Mouse (Mus musculus): Measurements from ENCODE around the gene Tbc1d10b.

DNA sequence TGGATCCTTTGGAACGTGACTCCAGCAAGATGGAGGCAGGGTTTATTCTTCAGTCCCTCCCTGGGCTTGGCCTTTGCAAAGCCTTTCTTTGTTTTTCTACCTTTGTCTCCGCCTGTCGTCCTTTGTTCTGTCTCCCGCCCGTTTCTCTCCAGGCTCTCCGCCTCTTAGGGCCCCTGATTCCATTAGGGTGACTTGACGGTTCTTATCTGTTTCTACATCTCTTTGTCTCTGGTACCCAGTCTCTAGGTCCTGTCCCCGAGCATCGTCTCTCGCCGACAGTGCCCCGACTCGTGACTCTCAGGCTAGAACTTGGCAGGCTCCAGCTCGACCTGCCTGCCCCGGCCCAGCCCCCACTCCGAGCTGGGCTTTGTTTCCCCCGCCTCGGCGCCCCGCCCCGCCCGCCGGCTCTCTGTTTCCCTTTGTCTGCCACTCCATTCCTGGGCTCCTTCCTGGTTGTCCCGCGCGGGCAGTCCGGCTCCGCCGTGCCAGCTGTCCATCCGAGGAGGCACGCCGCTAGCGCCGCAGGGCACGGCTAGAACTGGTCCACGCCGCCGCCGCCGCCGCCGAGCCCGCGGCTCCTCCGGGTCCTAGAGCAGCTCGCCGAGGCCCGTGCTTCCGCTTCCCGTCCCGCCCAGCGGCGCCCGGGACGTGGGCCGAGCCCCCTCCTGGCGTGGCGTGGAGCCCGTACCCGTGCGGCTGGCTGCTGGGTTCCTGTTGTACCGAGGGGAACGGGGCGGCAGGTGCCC, 24.5 kb upstream of the Tbc1d10b start, which contains the start of the genes Zfp553 and Sept1:
- TF ChIP-seq CTCF (IDR thresholded peaks at IDR 0.05): 0 out of 2 replicates have a peak, but pooled peaks have one; percentile 2
- TF ChIP-seq EP300 (IDR thresholded peaks at IDR 0.05): no peak

All from lung, postnatal 0 days (tissue).